Mouse (Mus musculus): Measurements from ENCODE around the gene Pex5. TPM values are rescaled to one million over a fixed set of nuclear protein-coding genes. Genes with fewer than 3 reads are reported as not detected.

Gene Pex5
- polyA plus RNA-seq, 1 experiment: 62.8 TPM

- DNase-seq: no peak
- H3K36me3 ChIP-seq (ENCODE audit: control insufficient read depth, insufficient read depth, low read length): no peaks in the 10 kb centered on the region
- H3K4me3 ChIP-seq (ENCODE audit: insufficient read depth, low read depth, low read length): no peak overlapping the region
- no peak overlapping the region for H3K27ac ChIP-seq (ENCODE audit: insufficient read depth, low read depth, low read length)
- TF ChIP-seq CTCF (conservative IDR thresholded peaks at IDR 0.05; ENCODE audit: insufficient read depth, insufficient read length, low read depth, low read length) (no peak), POLR2A (IDR thresholded peaks at IDR 0.05; ENCODE audit: low read depth, low read length) (no peak)
- WGBS: 16% methylated on average over 5 of the region's 5 CpGs
- no peaks in the 10 kb centered on the region for H3K27me3 ChIP-seq (replicated peaks; ENCODE audit: control insufficient read depth, insufficient read depth, low read length)
- H3K4me1 ChIP-seq (ENCODE audit: control insufficient read depth, insufficient read depth, low read length): peaks cover 7% of the 10 kb centered on the region; the same call in 1 of the 2 replicates
These were observed 34.7 kb downstream of the Pex5 start for GRCm38 (mm10) chr6:124380142-124380541.

GRCm38 (mm10) chr6:124379331-124379730 lies 35.5 kb downstream of the Pex5 start:
- Histone ChIP-seq H3K27me3 (replicated peaks; ENCODE audit: control insufficient read depth, insufficient read depth, low read length) (no peaks in the 10 kb centered on the region), H3K27ac (ENCODE audit: insufficient read depth, low read depth, low read length) (no peak overlapping the region), H3K36me3 (ENCODE audit: control insufficient read depth, insufficient read depth, low read length) (no peaks in the 10 kb centered on the region), H3K4me3 (ENCODE audit: insufficient read depth, low read depth, low read length) (no peak overlapping the region), H3K4me1 (ENCODE audit: control insufficient read depth, insufficient read depth, low read length) (peaks cover 7% of the 10 kb centered on the region; the same call in 1 of the 2 replicates)
- no peak for TF ChIP-seq POLR2A (IDR thresholded peaks at IDR 0.05; ENCODE audit: low read depth, low read length)
- peak; percentile 70 for TF ChIP-seq CTCF (conservative IDR thresholded peaks at IDR 0.05; ENCODE audit: insufficient read depth, insufficient read length, low read depth, low read length)
- peak; percentile 73 for DNase-seq
- WGBS: 33% methylated on average over 10 of the region's 10 CpGs

DNA sequence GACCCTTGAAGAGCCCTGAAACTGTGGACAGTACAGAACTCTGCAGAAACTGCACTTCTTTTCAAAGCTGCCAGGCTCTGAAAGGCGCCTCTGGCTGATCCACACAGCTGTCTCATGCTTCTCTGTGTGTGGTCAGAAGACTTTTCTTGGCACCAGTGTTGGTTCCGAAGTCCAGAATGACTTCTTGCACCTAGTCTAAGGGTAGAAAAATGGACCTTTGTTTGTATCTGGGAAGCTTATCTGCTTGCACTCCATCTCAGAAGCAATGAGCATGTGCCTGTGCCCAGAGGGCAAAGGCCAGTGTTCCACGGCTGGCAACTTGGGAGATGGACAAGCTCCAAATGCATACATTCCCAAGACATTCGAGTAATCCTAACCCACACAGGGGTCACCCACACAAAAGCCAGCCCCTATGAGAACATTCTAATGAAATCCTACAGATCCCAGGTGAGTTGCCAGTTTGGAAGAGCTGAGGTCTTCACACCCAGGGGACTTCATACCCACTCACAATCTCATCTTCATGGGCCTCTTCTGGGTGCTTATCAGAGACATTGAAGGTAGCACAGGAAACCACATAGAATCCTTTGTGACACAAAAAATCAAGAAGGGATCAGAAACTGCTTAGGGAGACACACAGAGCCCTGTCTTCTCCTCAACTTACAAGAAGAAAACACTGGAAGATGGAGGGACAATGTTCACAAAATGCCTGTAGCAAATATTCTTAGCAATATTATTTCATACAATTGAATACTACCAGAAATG lies 37.2 kb downstream of the Pex5 start:
- no peak for TF ChIP-seq CTCF (conservative IDR thresholded peaks at IDR 0.05; ENCODE audit: insufficient read depth, insufficient read length, low read depth, low read length)
- Histone ChIP-seq H3K27me3 (replicated peaks; ENCODE audit: control insufficient read depth, insufficient read depth, low read length) (no peaks in the 10 kb centered on the region), H3K36me3 (ENCODE audit: control insufficient read depth, insufficient read depth, low read length) (no peaks in the 10 kb centered on the region), H3K4me3 (ENCODE audit: insufficient read depth, low read depth, low read length) (no peak overlapping the region), H3K27ac (ENCODE audit: insufficient read depth, low read depth, low read length) (peak overlapping the region; percentile 74), H3K4me1 (ENCODE audit: control insufficient read depth, insufficient read depth, low read length) (peaks cover 7% of the 10 kb centered on the region; the same call in 1 of the 2 replicates)
- DNase-seq: peak; percentile 85
- 34% methylated on average over 4 of the region's 4 CpGs for WGBS

- WGBS: 88% methylated on average over 5 of the region's 5 CpGs
- Histone ChIP-seq H3K4me3 (ENCODE audit: insufficient read depth, low read depth, low read length) (no peak overlapping the region), H3K4me1 (ENCODE audit: control insufficient read depth, insufficient read depth, low read length) (peaks cover 7% of the 10 kb centered on the region; the same call in 1 of the 2 replicates), H3K36me3 (ENCODE audit: control insufficient read depth, insufficient read depth, low read length) (no peaks in the 10 kb centered on the region), H3K27me3 (replicated peaks; ENCODE audit: control insufficient read depth, insufficient read depth, low read length) (no peaks in the 10 kb centered on the region), H3K27ac (ENCODE audit: insufficient read depth, low read depth, low read length) (no peak overlapping the region)
- no peak for TF ChIP-seq POLR2A (IDR thresholded peaks at IDR 0.05; ENCODE audit: low read depth, low read length)
- TF ChIP-seq CTCF (conservative IDR thresholded peaks at IDR 0.05; ENCODE audit: insufficient read depth, insufficient read length, low read depth, low read length): no peak
- no peak for DNase-seq
These were observed 38.6 kb downstream of the Pex5 start for GRCm38 (mm10) chr6:124376311-124376710.

- TF ChIP-seq POLR2A (IDR thresholded peaks at IDR 0.05; ENCODE audit: low read depth, low read length) (no peak), CTCF (conservative IDR thresholded peaks at IDR 0.05; ENCODE audit: insufficient read depth, insufficient read length, low read depth, low read length) (no peak)
- H3K4me3 ChIP-seq (ENCODE audit: insufficient read depth, low read depth, low read length): no peak overlapping the region
- H3K36me3 ChIP-seq (ENCODE audit: control insufficient read depth, insufficient read depth, low read length): no peaks in the 10 kb centered on the region
- peaks cover 7% of the 10 kb centered on the region; the same call in 1 of the 2 replicates for H3K4me1 ChIP-seq (ENCODE audit: control insufficient read depth, insufficient read depth, low read length)
- peak; percentile 40 for DNase-seq
- no peaks in the 10 kb centered on the region for H3K27me3 ChIP-seq (replicated peaks; ENCODE audit: control insufficient read depth, insufficient read depth, low read length)
- no peak overlapping the region for H3K27ac ChIP-seq (ENCODE audit: insufficient read depth, low read depth, low read length)
- 64% methylated on average over 11 of the region's 11 CpGs for WGBS
These were observed 39.4 kb downstream of the Pex5 start for GRCm38 (mm10) chr6:124375435-124375884.

GRCm38 (mm10) chr6:124374683-124375082 lies 40.2 kb downstream of the Pex5 start:
- H3K4me3 ChIP-seq (ENCODE audit: insufficient read depth, low read depth, low read length): no peak overlapping the region
- no peak overlapping the region for H3K27ac ChIP-seq (ENCODE audit: insufficient read depth, low read depth, low read length)
- H3K36me3 ChIP-seq (ENCODE audit: control insufficient read depth, insufficient read depth, low read length): no peaks in the 10 kb centered on the region
- H3K4me1 ChIP-seq (ENCODE audit: control insufficient read depth, insufficient read depth, low read length): peaks cover 7% of the 10 kb centered on the region; the same call in 1 of the 2 replicates
- WGBS: 54% methylated on average over 4 of the region's 4 CpGs
- H3K27me3 ChIP-seq (replicated peaks; ENCODE audit: control insufficient read depth, insufficient read depth, low read length): no peaks in the 10 kb centered on the region
- DNase-seq: no peak
- TF ChIP-seq CTCF (conservative IDR thresholded peaks at IDR 0.05; ENCODE audit: insufficient read depth, insufficient read length, low read depth, low read length): no peak
- no peak for TF ChIP-seq POLR2A (IDR thresholded peaks at IDR 0.05; ENCODE audit: low read depth, low read length)

DNA sequence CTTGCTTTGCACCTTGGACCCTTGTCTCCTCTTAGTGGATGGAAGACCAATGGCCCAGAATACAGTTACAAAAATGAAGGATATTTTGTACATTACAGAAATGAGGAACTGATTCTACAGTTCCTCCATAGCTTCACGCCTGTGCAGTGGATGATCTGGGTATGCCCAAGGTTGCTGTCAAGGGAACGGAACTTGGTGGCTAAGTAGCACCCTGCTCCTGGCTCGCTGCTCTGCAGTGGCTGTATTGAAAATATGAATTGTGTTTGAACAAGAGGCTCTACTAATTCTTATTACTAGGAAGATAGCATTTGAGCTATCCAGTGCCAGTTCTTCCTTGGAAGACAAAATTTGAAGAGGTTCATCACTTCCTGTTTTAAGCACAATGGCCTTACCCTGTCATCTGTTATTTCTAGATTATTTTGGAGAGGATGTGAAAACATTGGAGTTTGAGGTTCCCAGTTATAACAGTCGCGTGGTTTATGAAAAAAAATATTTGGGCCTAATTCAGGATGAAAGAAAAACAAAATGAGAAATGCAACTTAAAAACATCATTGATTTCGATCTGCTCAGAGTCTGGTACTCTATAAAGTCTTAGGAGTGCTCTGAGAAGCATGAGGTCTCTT lies 41.2 kb downstream of the Pex5 start:
- H3K4me3 ChIP-seq (ENCODE audit: insufficient read depth, low read depth, low read length): no peak overlapping the region
- H3K27me3 ChIP-seq (replicated peaks; ENCODE audit: control insufficient read depth, insufficient read depth, low read length): no peaks in the 10 kb centered on the region
- DNase-seq: no peak
- no peak overlapping the region for H3K27ac ChIP-seq (ENCODE audit: insufficient read depth, low read depth, low read length)
- WGBS: 85% methylated on average over 6 of the region's 6 CpGs
- H3K4me1 ChIP-seq (ENCODE audit: control insufficient read depth, insufficient read depth, low read length): peaks cover 7% of the 10 kb centered on the region; the same call in 1 of the 2 replicates
- H3K36me3 ChIP-seq (ENCODE audit: control insufficient read depth, insufficient read depth, low read length): no peaks in the 10 kb centered on the region
- no peak for TF ChIP-seq POLR2A (IDR thresholded peaks at IDR 0.05; ENCODE audit: low read depth, low read length)
